Mouse (Mus musculus) spleen, adult 2 months (tissue): ENCODE measurements around the gene Smad9. TPM values are rescaled to one million over a fixed set of nuclear protein-coding genes. Genes with fewer than 3 reads are reported as not detected.

Experiments used
- DNase-seq, 2 experiments: peaks; one replicate each; pipeline versions ENCODE4 v3.0.0 to v3.0.0-alpha.2; 2012 to 2021; ENCODE audit warnings: low spot score in 2 of 2, low read depth in 1 of 2
- H3K27ac ChIP-seq: fragments of 200-500 bp; 2 replicates; pipeline ENCODE4 v1.5.1; 2012; ENCODE audit warnings: low read length, inconsistent platforms; ENCODE audit not compliant: insufficient read depth
- H3K27me3 ChIP-seq: fragments of 200-500 bp; 2 replicates; pipeline ENCODE4 v1.6.1; 2012; ENCODE audit warnings: mild to moderate bottlenecking, moderate library complexity, low read length, inconsistent platforms; ENCODE audit not compliant: control insufficient read depth, insufficient read depth
- H3K36me3 ChIP-seq: fragments of 200-500 bp; 2 replicates; pipeline ENCODE4 v1.6.1; 2012; ENCODE audit warnings: mild to moderate bottlenecking, low read length, inconsistent platforms; ENCODE audit not compliant: control insufficient read depth, insufficient read depth
- H3K4me1 ChIP-seq: fragments of 200-500 bp; 2 replicates; pipeline ENCODE4 v1.6.1; 2011; ENCODE audit warnings: inconsistent platforms; ENCODE audit not compliant: control insufficient read depth, insufficient read depth, insufficient read length
- H3K4me3 ChIP-seq: fragments of 200-500 bp; 2 replicates; pipeline ENCODE4 v1.5.1; 2011; ENCODE audit warnings: mild to moderate bottlenecking, inconsistent platforms; ENCODE audit not compliant: insufficient read depth, insufficient read length; ENCODE audit errors: extremely low read depth
- CTCF ChIP-seq: fragments of 200-500 bp; IDR thresholded peaks from 2 replicates; pipeline ENCODE4 v1.5.1; 2011; ENCODE audit warnings: mild to moderate bottlenecking, inconsistent platforms; ENCODE audit not compliant: insufficient read depth, insufficient read length, insufficient replicate concordance; ENCODE audit errors: extremely low read depth
- POLR2A ChIP-seq: fragments of 200-500 bp; IDR thresholded peaks from 2 replicates; pipeline ENCODE4 v1.6.1; 2011; ENCODE audit warnings: low read depth, low read length, inconsistent platforms
- WGBS: fragments of 180-500 bp; shearing (Covaris S2); methylation state at CpG from one replicate; pipeline ENCODE4 v1.1.7; 2018; 5-methylcytosine and 5-hydroxymethylcytosine counted together
- polyA plus RNA-seq: library from polyadenylated mRNA; depleted of rRNA; stranded (reverse); fragments of >200 nt; gene quantifications from 2 replicates; pipeline ENCODE4 v1.2.3, GENCODE M21; 2012; rRNA removed

Gene Smad9
- polyA plus RNA-seq, 1 experiment = 0.23 TPM

- no peak for TF ChIP-seq POLR2A
- TF ChIP-seq CTCF = no peak
These were observed 77.1 kb downstream of the Smad9 start for GRCm38 (mm10) chr3:54832491-54832890.

GRCm38 (mm10) chr3:54835421-54835820, 80.0 kb downstream of the Smad9 start:
- no peaks in the 10 kb centered on the region for H3K27me3 ChIP-seq
- TF ChIP-seq POLR2A (no peak), CTCF (no peak)
- H3K36me3 ChIP-seq = no peaks in the 10 kb centered on the region
- no peak overlapping the region for H3K4me3 ChIP-seq
- no peaks in the 10 kb centered on the region for H3K4me1 ChIP-seq
- no peak for DNase-seq
- 91% methylated on average over 2 of the region's 2 CpGs for WGBS
- H3K27ac ChIP-seq = no peak overlapping the region

More at GRCm38 (mm10) chr3:54832491-54832890, 77.1 kb downstream of the Smad9 start:
- Histone ChIP-seq H3K4me1 (no peaks in the 10 kb centered on the region), H3K27me3 (no peaks in the 10 kb centered on the region), H3K4me3 (no peak overlapping the region), H3K27ac (no peak overlapping the region), H3K36me3 (no peaks in the 10 kb centered on the region)
- WGBS = 88% methylated on average over 3 of the region's 3 CpGs
- DNase-seq = no peak

Other genes with a start within 250 kb of the Smad9 start
- 51.3 and 55.7 TPM in 2 replicates for gene Supt20, start 62.8 kb upstream of the Smad9 start, polyA plus RNA-seq
- gene Gm21958, start 41.2 kb upstream of the Smad9 start, polyA plus RNA-seq = not detected in 2 replicates
- gene Exosc8, start 20.2 kb upstream of the Smad9 start, polyA plus RNA-seq = 24.3 and 25.5 TPM in 2 replicates
- gene Alg5, start 20.0 kb upstream of the Smad9 start, polyA plus RNA-seq = 5.5 and 7.6 TPM in 2 replicates
- gene Rfxap, start 52.2 kb downstream of the Smad9 start, polyA plus RNA-seq = 18.4 and 22.8 TPM in 2 replicates
- gene Sertm1, start 160.3 kb downstream of the Smad9 start, polyA plus RNA-seq = not detected in 2 replicates